Mouse (Mus musculus): ENCODE measurements around the gene Tmprss6. TPM values are rescaled to one million over a fixed set of nuclear protein-coding genes. Genes with fewer than 3 reads are reported as not detected.

The Tmprss6 gene
- total RNA-seq, 2 experiments from 2014 or later: 0.23 to 1.4 TPM

Other genes starting within 250 kb of the Tmprss6 start
- 1 to 10 TPM in 1 of 2 experiments, under 1 TPM in 1; 0.95 to 1.5 TPM for gene Ncf4, start 223.8 kb downstream of the Tmprss6 start, total RNA-seq (2021)
- under 1 TPM; 0.66 to 0.72 TPM for gene Csf2rb2, start 162.9 kb downstream of the Tmprss6 start, total RNA-seq (2021)
- gene Csf2rb, start 142.9 kb downstream of the Tmprss6 start, total RNA-seq (2021): under 1 TPM; 0.66 to 1.00 TPM
- gene Tex33, start 72.7 kb downstream of the Tmprss6 start, total RNA-seq (2021): not detected
- gene Tst, start 62.7 kb downstream of the Tmprss6 start, total RNA-seq (2021): 10 to 100 TPM; 31.6 to 33.8 TPM
- 10 to 100 TPM; 28.4 to 33.0 TPM for gene Mpst, start 62.2 kb downstream of the Tmprss6 start, total RNA-seq (2021)
- gene Kctd17, start 40.1 kb downstream of the Tmprss6 start, total RNA-seq (2021): 100 to 1,000 TPM; 313 to 338 TPM
- gene Il2rb, start 26.6 kb upstream of the Tmprss6 start, total RNA-seq (2021): under 1 TPM in 1 of 2 experiments, not detected in 1; 0.28 TPM
- gene C1qtnf6, start 62.8 kb upstream of the Tmprss6 start, total RNA-seq (2021): 1 to 10 TPM in 1 of 2 experiments, under 1 TPM in 1; 0.84 to 1.3 TPM
- 10 to 100 TPM; 22.1 to 25.2 TPM for gene Sstr3, start 76.1 kb upstream of the Tmprss6 start, total RNA-seq (2021)
- 1 to 10 TPM; 2.9 to 4.6 TPM for gene Rac2, start 104.1 kb upstream of the Tmprss6 start, total RNA-seq (2021)
- 10 to 100 TPM; 10.1 to 10.4 TPM for gene Cyth4, start 128.4 kb upstream of the Tmprss6 start, total RNA-seq (2021)

Data from left cerebral cortex, adult 18-20 months (tissue).